Mouse (Mus musculus) lung, adult 2 months (tissue): ENCODE data around the gene Dennd5a. TPM values are rescaled to one million over a fixed set of nuclear protein-coding genes. Genes with fewer than 3 reads are reported as not detected.

Source experiments
- DNase-seq: peaks from one replicate; pipeline ENCODE4 v3.0.0; 2022
- H3K4me1 ChIP-seq: fragments of 200-500 bp; 2 replicates; pipeline ENCODE4 v1.6.1; 2011; ENCODE audit warnings: low read length; ENCODE audit not compliant: control insufficient read depth, insufficient read depth
- H3K4me3 ChIP-seq: fragments of 200-500 bp; replicated peaks from 2 replicates; pipeline ENCODE3; 2011; ENCODE audit warnings: low read depth, mild to moderate bottlenecking, control low read depth, low read length; ENCODE audit errors: extremely low read depth
- CTCF ChIP-seq: fragments of 200-500 bp; IDR thresholded peaks from 2 replicates; pipeline ENCODE4 v1.5.1; 2011; ENCODE audit warnings: mild to moderate bottlenecking, low read length, control low read depth; ENCODE audit not compliant: insufficient read depth
- POLR2A ChIP-seq: fragments of 200-500 bp; IDR thresholded peaks from 2 replicates; pipeline ENCODE4 v1.6.1; 2011; ENCODE audit warnings: low read depth, mild to moderate bottlenecking, control low read depth, low read length, borderline replicate concordance; ENCODE audit errors: extremely low read depth
- WGBS: fragments of 180-500 bp; shearing (Covaris S2); methylation state at CpG from one replicate; pipeline ENCODE4 v1.1.7; 2018; 5-methylcytosine and 5-hydroxymethylcytosine counted together
- polyA plus RNA-seq: library from polyadenylated mRNA; depleted of rRNA; stranded (reverse); fragments of >200 nt; gene quantifications from 2 replicates; pipeline ENCODE4 v1.2.3, GENCODE M21; 2012

Gene Dennd5a
- polyA plus RNA-seq, 1 experiment: 134 TPM

DNA sequence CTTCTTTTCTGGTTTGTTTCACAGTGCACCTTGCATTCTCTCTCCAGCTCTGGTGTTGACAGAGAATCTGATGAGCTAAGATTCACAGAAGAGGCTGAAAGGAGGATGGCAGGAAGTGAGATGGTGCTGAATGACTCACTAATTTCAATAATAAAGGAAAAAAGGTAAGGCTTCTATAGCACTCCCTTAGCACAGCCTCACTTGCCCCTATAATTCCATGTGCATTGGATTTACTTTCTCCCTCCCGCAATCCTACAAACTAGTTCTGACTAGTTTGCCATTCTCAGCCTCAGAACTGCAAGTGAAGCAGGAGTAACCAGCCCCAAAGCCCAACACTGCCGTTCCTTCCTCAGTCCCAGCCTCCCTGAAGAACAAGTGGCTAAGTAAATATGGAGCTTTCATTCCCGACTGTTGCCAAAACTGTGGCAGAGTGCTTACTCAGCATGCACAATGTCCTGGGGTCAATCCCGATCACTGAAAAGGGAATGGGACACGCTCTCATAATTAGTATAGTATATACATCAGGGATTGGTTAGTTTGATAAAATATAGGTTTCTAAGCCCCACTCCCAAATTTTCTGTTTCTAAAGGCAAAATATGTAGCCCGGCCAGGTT is 15.7 kb downstream of the Dennd5a start:
- H3K4me1 ChIP-seq: peaks cover 17% of the 10 kb centered on the region
- WGBS: 45% methylated on average over 6 of the region's 6 CpGs
- DNase-seq: no peak
- H3K4me3 ChIP-seq: no peak overlapping the region
- no peak for TF ChIP-seq CTCF
- TF ChIP-seq POLR2A: no peak

DNA sequence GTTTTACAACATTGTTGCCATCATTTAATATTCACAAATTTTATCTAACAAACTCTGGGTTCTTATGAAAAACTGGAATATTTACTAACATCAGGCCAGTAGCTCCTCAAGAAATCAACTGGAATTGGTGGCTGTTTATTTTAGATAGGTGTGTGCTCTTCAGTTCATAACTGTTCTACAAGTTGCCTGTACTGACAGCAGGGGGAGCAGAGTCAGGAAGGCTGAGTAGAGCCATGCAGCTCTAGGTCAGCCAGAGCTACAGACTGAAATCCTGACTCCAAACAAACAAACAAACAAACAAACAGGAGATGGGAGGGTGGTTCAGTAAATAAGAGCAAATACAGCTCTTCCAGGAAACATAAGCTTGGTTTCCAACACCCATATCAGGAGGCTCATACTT is 30.6 kb downstream of the Dennd5a start:
- DNase-seq: no peak
- TF ChIP-seq POLR2A: no peak
- TF ChIP-seq CTCF: peak; percentile 49; the same call in 1 of the 2 replicates
- H3K4me1 ChIP-seq: peaks cover 3% of the 10 kb centered on the region; the same call in 1 of the 2 replicates
- H3K4me3 ChIP-seq: no peak overlapping the region

DNA sequence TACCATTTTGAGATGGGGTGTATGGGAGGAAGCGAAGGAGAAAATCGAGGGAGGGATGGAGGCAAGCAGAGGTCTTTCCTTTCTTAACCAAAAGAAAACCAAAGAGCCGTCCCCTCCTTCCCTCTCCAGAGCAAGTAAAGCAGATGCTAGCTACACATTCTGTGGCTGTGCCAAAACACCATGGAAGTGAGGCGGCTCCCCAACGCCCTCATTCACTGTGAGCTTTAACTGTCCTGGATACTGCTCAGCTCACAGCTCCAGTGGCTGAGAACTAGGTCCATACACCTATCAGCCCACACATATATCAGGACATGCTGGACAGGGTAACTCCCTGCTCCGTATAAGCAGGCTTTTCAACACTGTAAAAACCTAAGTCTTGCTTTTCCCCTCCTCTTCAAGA is 31.9 kb downstream of the Dennd5a start:
- WGBS: 91% methylated on average over 6 of the region's 6 CpGs
- Histone ChIP-seq H3K4me1 (peaks cover 3% of the 10 kb centered on the region; the same call in 1 of the 2 replicates), H3K4me3 (no peak overlapping the region)
- TF ChIP-seq CTCF: no peak
- TF ChIP-seq POLR2A: no peak
- no peak for DNase-seq

DNA sequence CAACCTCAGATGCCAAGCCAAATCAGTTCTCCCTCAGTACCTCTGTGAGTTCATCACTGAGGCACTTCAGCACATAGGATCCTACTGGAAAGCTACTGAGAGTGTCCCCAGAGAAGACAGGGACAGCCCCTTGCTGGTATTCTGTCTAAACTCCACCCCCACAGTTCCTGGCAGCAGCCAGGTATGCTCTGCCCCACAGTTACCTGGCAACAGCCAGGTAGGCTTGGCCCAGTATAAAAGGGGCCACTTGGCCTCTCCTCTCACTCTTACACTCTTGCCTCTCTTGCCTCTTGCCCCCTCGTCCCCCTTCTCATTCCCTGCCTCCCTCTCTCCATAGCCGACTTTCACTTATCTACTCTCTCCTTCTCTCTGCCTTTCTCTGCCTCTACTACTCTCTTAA is 35.3 kb downstream of the Dennd5a start:
- Histone ChIP-seq H3K4me1 (peaks cover 3% of the 10 kb centered on the region; the same call in 1 of the 2 replicates), H3K4me3 (no peak overlapping the region)
- TF ChIP-seq POLR2A (no peak), CTCF (no peak)
- 72% methylated on average over 2 of the region's 2 CpGs for WGBS
- DNase-seq: peak; percentile 20

DNA sequence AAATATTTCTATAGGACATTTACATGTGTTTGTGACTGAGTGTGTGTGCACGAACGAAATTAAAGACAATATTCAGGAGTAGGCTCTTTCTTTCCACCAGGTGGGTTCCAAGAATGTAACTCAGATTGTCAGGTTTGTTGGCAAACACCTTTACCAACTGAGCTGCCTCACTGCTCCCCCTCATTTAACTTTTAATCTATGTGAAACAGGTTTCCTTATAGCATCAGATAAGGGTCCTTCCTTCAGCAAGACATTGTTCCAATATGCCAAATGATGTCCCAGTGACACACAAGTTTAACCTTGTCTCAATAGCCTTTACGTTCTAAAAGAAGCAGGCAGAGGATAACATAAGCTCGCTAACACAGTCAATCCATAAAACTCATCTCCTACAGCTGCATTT is 37.4 kb downstream of the Dennd5a start:
- TF ChIP-seq CTCF (no peak), POLR2A (no peak)
- no peak for DNase-seq
- H3K4me3 ChIP-seq: no peak overlapping the region
- 89% methylated on average over 4 of the region's 4 CpGs for WGBS
- H3K4me1 ChIP-seq: no peaks in the 10 kb centered on the region

DNA sequence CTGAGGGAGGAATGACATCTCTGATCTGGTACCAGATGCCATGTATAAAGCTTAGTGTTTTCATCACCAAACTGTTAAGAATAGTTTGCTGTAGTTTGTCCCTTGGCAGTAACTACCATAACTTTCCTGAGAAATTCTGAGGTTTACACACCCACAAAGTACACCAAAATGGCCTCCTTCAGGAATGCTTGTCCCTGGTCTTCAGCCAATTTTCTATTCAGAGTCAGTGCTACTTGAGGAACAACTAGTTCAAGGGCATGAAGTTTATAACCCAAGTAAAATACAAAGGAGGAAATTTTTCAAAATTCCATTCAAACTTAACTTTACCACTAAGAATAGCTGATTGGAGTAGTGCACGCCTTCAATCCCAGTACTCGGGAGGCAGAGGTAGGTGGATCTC is 54.1 kb downstream of the Dennd5a start:
- TF ChIP-seq POLR2A: no peak
- TF ChIP-seq CTCF: no peak
- no peaks in the 10 kb centered on the region for H3K4me1 ChIP-seq
- 81% methylated on average over 2 of the region's 2 CpGs for WGBS
- DNase-seq: no peak
- H3K4me3 ChIP-seq: no peak overlapping the region

DNA sequence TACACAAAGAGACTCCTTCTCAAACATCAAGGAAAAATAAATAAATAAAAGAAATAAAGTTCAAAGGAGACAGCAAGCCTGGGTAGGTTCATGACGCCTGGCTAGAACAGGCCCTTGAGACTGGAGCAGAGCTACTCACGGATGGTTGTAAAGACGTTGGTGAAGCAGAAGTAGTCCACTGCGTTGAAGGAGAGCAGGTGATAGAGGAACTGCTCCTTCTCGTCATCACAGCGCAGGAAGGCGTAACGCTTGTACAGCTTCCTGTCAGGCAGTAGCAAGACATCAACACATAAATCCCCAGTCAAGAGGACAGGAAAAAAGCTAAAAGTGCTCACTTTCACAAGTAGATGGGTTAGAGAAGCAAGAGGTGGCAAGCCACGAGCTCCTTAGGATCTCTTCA is 59.3 kb downstream of the Dennd5a start:
- TF ChIP-seq POLR2A (no peak), CTCF (no peak)
- no peak overlapping the region for H3K4me3 ChIP-seq
- no peaks in the 10 kb centered on the region for H3K4me1 ChIP-seq
- no peak for DNase-seq
- 72% methylated on average over 9 of the region's 9 CpGs for WGBS

DNA sequence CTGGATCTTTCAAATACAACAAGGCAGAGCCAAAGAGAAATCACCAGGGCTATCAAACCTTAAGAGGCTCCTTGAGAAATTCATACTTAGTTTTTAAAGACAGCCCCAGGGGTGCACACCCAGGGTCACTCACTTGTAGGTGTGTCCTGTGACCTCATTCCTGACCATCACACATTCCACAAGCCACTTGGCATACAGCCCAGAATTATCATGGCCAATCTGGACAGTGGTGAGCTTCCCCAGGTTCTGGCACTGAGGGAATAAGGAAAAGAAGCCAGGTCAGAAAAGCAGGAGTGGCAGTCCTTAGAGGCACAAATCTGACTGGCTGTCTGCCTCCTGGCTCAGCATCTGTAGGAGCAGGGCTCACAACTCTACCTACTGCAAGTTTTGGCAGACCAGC is 61.4 kb downstream of the Dennd5a start:
- Histone ChIP-seq H3K4me1 (no peaks in the 10 kb centered on the region), H3K4me3 (no peak overlapping the region)
- no peak for DNase-seq
- no peak for TF ChIP-seq POLR2A
- no peak for TF ChIP-seq CTCF

DNA sequence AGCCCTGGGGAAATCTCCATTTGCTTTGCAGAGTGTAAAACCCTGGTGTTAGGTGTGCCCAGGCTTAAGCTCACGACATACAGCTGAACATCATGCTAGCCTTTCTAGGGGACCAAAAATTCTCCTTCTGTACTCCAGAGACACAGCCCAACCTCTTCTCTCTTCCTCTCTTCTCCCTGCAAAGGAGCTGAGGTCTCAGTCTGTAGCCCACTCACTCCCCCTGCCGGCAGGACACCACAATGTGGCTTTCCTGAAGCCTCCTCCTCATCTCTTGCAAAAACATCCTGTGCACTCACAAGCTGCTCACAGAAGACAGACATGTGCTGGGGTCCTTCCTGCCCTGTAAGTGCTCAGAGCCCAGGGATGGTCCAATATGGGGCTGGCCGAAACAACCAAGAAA is 67.7 kb downstream of the Dennd5a start:
- TF ChIP-seq CTCF: peak; percentile 82
- no peak for TF ChIP-seq POLR2A
- DNase-seq: peak; percentile 59
- 45% methylated on average over 3 of the region's 3 CpGs for WGBS
- Histone ChIP-seq H3K4me1 (no peaks in the 10 kb centered on the region), H3K4me3 (no peak overlapping the region)

DNA sequence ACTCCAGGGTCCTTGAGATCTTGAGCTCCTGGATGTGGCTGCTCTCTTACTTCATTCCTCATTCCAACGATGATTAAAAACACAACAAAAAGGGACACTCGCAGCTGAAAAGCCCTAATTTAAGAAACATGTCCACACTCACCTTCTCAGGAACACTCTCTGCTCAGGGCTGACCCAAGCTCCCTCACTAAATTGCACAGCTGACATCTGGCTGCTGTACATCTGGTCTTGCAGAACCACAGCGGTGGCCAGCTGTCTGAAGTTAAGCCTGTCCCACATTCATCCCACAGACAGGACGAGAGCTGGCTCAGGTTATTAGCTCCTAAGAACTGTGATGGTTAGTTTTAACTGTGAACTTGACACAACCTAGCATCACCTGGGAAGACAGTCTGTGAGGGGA is 68.5 kb downstream of the Dennd5a start:
- TF ChIP-seq POLR2A: no peak
- no peak for TF ChIP-seq CTCF
- H3K4me3 ChIP-seq: no peak overlapping the region
- 83% methylated on average over 4 of the region's 4 CpGs for WGBS
- no peaks in the 10 kb centered on the region for H3K4me1 ChIP-seq
- DNase-seq: no peak

DNA sequence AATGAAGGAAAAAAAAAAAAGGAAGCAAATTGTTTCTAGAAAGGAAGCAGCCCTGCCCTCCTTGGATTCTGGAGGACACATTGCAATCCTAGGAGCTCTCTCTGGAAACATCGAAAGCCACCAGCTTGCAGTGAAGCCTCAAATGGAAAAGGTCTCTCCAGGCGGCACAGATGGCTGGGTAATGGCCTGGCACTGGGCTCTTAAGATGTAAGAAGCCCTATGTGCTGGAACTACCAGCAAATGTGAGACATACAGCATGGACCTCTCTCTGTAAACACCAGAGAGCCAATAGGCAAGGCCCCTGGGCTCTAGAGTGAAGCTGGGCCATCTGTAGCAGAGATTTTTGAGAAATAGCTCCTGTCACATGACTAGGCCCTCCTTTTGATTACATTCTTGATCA is 70.0 kb downstream of the Dennd5a start:
- no peak for DNase-seq
- Histone ChIP-seq H3K4me1 (no peaks in the 10 kb centered on the region), H3K4me3 (no peak overlapping the region)
- TF ChIP-seq CTCF (no peak), POLR2A (no peak)
- WGBS: 90% methylated on average over 2 of the region's 2 CpGs
